Mouse (Mus musculus) lung, embryonic 15.5 days (tissue): Measurements from ENCODE around the gene Pole. TPM values are rescaled to one million over a fixed set of nuclear protein-coding genes. Genes with fewer than 3 reads are reported as not detected.
A peak's percentile ranks its signal among the peaks of the same experiment; 100 is the strongest.

Experiments used
- ATAC-seq: fragments of 200-750 bp; cut with Nextera tagmentation; 2 replicates; pipeline ENCODE4 v1.8.0; 2017; ENCODE audit warnings: moderate number of reproducible peaks, borderline replicate concordance; ENCODE audit not compliant: low FRiP score, low TSS enrichment; ENCODE audit errors: extremely low read depth
- H3K27ac ChIP-seq: fragments of 300-500 bp; sonication (generic); 2 replicates; pipeline ENCODE4 v1.5.1; 2015; ENCODE audit warnings: moderate library complexity, mild to moderate bottlenecking, inconsistent platforms
- H3K27me3 ChIP-seq: fragments of 300-500 bp; sonication (generic); 2 replicates; pipeline ENCODE4 v1.6.1; 2015; ENCODE audit warnings: inconsistent platforms
- H3K36me3 ChIP-seq: fragments of 300-500 bp; sonication (generic); 2 replicates; pipeline ENCODE4 v1.6.1; 2015; ENCODE audit warnings: inconsistent platforms
- H3K4me1 ChIP-seq: fragments of 300-500 bp; sonication (generic); 2 replicates; pipeline ENCODE4 v1.6.1; 2015; ENCODE audit warnings: inconsistent platforms
- H3K4me2 ChIP-seq: fragments of 300-500 bp; sonication (generic); 2 replicates; pipeline ENCODE4 v1.6.1; 2015; ENCODE audit warnings: inconsistent platforms, mild to moderate bottlenecking, moderate library complexity
- H3K4me3 ChIP-seq: fragments of 300-500 bp; sonication (generic); 2 replicates; pipeline ENCODE4 v1.5.1; 2015; ENCODE audit warnings: mild to moderate bottlenecking, inconsistent platforms
- H3K9ac ChIP-seq: fragments of 300-500 bp; sonication (generic); 2 replicates; pipeline ENCODE4 v1.6.1; 2015; ENCODE audit warnings: inconsistent platforms
- H3K9me3 ChIP-seq: fragments of 300-500 bp; sonication (generic); 2 replicates; pipeline ENCODE4 v1.6.1; 2016; ENCODE audit warnings: inconsistent platforms
- WGBS: fragments of 180-500 bp; shearing (Covaris S2); methylation state at CpG from one replicate; pipeline ENCODE4 v1.1.7; 2015; 5-methylcytosine and 5-hydroxymethylcytosine counted together
- polyA plus RNA-seq: library from polyadenylated mRNA; unstranded; fragments of >200 nt; fragmentation: Nextera tagmentation; extraction: Ambion mirVana; gene quantifications from 2 replicates; pipeline ENCODE4 v1.2.1, GENCODE M21; 2015

Pole gene
- polyA plus RNA-seq, 1 experiment from 2014 or later = 35.2 TPM

DNA sequence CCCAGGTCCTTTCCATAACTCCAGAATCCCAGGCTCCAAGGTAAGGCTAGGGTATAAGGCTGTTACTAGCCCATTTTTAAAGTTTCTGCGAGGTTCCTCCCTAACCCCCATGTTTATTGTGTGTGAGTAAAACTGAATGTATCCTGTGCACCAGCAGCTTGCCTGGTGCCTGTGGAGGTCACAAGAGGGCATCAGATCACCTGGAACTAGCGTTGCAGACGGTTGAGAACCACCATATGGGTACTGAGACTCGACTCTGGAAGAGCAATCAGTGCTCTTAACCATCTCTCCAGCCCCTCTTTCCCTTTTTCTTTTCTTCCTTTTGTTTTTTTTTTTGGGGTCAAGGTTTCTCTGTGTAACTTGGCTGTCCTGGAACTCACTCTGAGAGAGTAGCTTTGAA is 93.7 kb downstream of the Pole start:
- peaks cover 6% of the 10 kb centered on the region for H3K36me3 ChIP-seq
- no peaks in the 10 kb centered on the region for H3K4me1 ChIP-seq
- no peaks in the 10 kb centered on the region for H3K9me3 ChIP-seq
- H3K27ac ChIP-seq = no peak overlapping the region
- ATAC-seq = no peak
- H3K27me3 ChIP-seq = no peaks in the 10 kb centered on the region
- 82% methylated on average over 4 of the region's 4 CpGs for WGBS
- H3K4me3 ChIP-seq = no peak overlapping the region
- no peak overlapping the region for H3K4me2 ChIP-seq
- H3K9ac ChIP-seq = no peak overlapping the region

DNA sequence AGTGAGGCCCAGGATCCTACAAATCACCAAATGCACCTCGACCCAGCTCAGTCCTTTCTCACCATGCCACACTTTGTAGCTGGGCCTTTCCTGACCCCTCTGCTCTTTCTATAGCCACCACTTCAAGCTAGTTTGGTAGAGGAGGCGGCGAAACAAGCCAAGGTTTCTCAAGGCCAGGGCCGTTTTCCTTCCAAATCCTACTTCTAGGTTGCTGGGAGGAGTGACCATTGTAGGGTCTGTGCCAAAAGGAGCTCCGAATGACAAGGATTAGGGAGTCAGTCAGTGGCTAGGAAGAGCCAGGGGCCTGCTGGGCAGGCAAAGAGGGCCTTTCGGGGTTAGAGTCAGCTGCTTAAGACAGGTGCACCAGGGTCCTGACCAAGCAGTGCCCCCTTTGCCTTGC is 98.4 kb downstream of the Pole start:
- Histone ChIP-seq H3K9me3 (no peaks in the 10 kb centered on the region), H3K4me2 (no peak overlapping the region), H3K36me3 (no peaks in the 10 kb centered on the region), H3K4me1 (peaks cover 17% of the 10 kb centered on the region), H3K4me3 (no peak overlapping the region), H3K27me3 (peaks cover 8% of the 10 kb centered on the region; the same call in 1 of the 2 replicates), H3K27ac (no peak overlapping the region), H3K9ac (no peak overlapping the region)
- WGBS = 84% methylated on average over 6 of the region's 6 CpGs
- no peak for ATAC-seq

DNA sequence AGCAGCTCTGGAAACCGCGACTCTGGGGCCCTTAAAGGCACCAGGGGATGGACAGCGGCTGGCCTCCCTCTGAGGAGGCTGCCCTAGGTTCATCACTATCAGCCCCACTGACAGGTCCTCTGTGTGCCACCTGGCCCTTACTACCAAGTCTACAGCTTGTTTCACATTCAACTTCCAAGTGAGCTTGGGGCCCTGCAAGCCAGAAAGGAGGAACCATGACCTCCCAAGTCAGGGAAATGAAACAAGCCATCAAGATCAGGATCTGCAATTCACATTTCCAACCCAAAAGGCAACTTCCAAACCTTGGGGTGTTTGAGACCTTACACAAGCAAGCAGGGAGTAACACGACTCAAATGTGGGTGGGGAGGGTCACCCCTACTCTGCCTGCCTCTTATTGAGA is 99.2 kb downstream of the Pole start:
- 38% methylated on average over 4 of the region's 4 CpGs for WGBS
- H3K9ac ChIP-seq = no peak overlapping the region
- no peaks in the 10 kb centered on the region for H3K36me3 ChIP-seq
- no peaks in the 10 kb centered on the region for H3K9me3 ChIP-seq
- no peak overlapping the region for H3K27ac ChIP-seq
- H3K4me2 ChIP-seq = peak overlapping the region; percentile 71; the same call in 1 of the 2 replicates
- ATAC-seq = no peak
- peaks cover 8% of the 10 kb centered on the region; the same call in 1 of the 2 replicates for H3K27me3 ChIP-seq
- no peak overlapping the region for H3K4me3 ChIP-seq
- peaks cover 17% of the 10 kb centered on the region for H3K4me1 ChIP-seq

DNA sequence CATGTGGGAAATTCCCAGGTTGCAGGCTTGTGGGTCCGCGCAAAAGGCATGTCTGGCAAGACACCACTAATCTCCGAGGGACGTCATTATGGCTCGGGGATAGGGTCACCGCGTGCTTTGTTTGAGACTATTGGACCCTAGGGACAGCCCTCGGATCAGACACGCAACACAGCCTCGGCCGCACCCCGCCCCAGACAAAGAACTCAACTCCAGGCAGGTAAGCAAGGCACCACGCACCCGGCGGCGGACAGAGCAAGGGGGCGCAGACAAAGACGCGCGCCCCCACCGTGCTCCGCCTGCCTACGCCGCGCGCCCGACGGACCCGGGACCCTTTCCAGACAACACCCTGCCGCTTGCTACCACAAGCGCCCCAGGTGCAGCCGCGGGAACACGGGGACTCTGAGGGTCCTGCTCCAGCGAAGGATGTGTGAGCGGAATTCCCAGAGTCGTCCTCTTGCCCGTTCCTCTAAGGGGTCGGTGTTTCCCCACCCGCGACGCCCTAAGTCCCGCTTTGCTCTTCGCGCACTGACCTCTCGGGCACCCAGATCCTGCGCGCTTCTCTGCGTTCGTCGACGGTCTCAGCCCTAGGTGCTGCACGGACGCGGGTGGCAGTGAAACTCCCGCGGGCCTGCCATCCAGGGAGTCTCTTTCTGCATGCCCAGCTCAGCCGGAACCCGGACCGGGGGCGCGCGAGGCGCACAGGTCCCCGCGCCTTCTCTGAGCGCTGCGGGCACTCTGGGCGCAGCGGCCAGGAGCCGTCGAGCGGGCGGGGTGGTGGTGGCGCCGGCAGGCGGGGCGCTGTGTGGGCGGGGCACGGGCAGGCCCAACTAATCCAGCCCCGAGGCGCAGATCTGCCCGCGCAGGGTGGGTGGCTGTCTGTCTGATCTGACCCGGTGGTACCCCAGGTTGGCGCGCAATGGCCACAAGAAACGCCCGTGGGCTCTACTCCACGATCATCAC is 100.5 kb downstream of the Pole start:
- peak overlapping the region; percentile 50 for H3K4me3 ChIP-seq
- H3K4me1 ChIP-seq = peaks cover 17% of the 10 kb centered on the region
- WGBS = under 1% methylated on average over 79 of the region's 90 CpGs
- H3K36me3 ChIP-seq = no peaks in the 10 kb centered on the region
- peaks cover 8% of the 10 kb centered on the region; the same call in 1 of the 2 replicates for H3K27me3 ChIP-seq
- H3K9me3 ChIP-seq = no peaks in the 10 kb centered on the region
- H3K4me2 ChIP-seq = peak overlapping the region; percentile 71
- H3K9ac ChIP-seq = peak overlapping the region; percentile 37
- peak; percentile 78; the same call in 1 of the 2 replicates for ATAC-seq
- H3K27ac ChIP-seq = no peak overlapping the region

Other genes starting within 250 kb of the Pole start
- gene Gm17655, start 213.8 kb upstream of the Pole start, polyA plus RNA-seq = 2.6 and 2.9 TPM in 2 replicates
- 2.3 and 2.5 TPM in 2 replicates for gene Gm35315, start 191.9 kb upstream of the Pole start, polyA plus RNA-seq
- 3.5 and 4.2 TPM in 2 replicates for gene Plcxd1, start 186.3 kb upstream of the Pole start, polyA plus RNA-seq
- 37.5 and 37.6 TPM in 2 replicates for gene Gtpbp6, start 178.1 kb upstream of the Pole start, polyA plus RNA-seq
- 4.3 and 5.8 TPM in 2 replicates for gene Zfp605, start 176.2 kb upstream of the Pole start, polyA plus RNA-seq
- 39.5 and 41.7 TPM in 2 replicates for gene Chfr, start 150.5 kb upstream of the Pole start, polyA plus RNA-seq
- gene Golga3, start 109.6 kb upstream of the Pole start, polyA plus RNA-seq = 18.0 and 22.0 TPM in 2 replicates
- gene Ankle2, start 55.3 kb upstream of the Pole start, polyA plus RNA-seq = 26.6 and 29.2 TPM in 2 replicates
- 57.5 and 57.9 TPM in 2 replicates for gene Pgam5, start 16.4 kb upstream of the Pole start, polyA plus RNA-seq
- 11.3 and 12.8 TPM in 2 replicates for gene Pxmp2, start 120 bp upstream of the Pole start, polyA plus RNA-seq
- gene P2rx2, start 56.9 kb downstream of the Pole start, polyA plus RNA-seq = 13.9 and 15.1 TPM in 2 replicates
- 1.9 and 2.8 TPM in 2 replicates for gene Lrcol1, start 58.4 kb downstream of the Pole start, polyA plus RNA-seq
- gene Fbrsl1, start 162.2 kb downstream of the Pole start, polyA plus RNA-seq = 10.6 and 12.7 TPM in 2 replicates